Mouse (Mus musculus) urinary bladder, adult 2 months (tissue): ENCODE results near the gene Dpm2. TPM values are rescaled to one million over a fixed set of nuclear protein-coding genes. Genes with fewer than 3 reads are reported as not detected.

Experiments
- DNase-seq: peaks from one replicate; pipeline ENCODE4 v3.0.0; 2022; ENCODE audit warnings: low spot score
- polyA plus RNA-seq: library from polyadenylated mRNA; depleted of rRNA; stranded (reverse); fragments of >200 nt; gene quantifications from 2 replicates; pipeline ENCODE4 v1.2.3, GENCODE M21; 2012

Gene Dpm2
- polyA plus RNA-seq, 1 experiment: 117 TPM

DNA sequence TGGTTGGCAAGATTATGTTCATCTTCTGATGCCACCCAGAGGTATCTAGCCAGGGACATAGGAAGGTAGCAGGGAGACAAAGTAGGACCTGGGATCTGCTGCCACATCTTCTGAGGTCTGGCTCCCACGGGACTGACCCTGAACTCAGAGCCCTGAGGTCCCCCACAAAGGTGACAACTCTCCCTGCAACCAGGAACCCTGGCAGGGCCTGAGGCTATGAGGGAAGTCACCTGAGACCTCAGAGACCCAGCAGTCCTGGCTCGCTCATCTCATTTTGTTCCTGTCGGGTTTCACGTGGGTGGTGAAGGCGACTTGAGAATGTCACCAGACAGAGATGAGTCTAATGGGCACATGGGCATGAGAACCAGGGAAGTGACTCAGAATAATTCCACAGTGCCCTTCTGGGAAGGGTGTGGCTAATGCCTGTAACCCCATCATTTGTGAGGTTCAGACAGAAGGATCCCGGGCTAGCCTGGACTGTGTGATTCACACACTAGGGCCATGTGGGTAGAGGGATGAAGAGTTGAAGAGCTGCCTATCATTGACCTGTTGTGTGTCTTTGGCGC lies 14.6 kb downstream of the Dpm2 start:
- DNase-seq: no peak

DNA sequence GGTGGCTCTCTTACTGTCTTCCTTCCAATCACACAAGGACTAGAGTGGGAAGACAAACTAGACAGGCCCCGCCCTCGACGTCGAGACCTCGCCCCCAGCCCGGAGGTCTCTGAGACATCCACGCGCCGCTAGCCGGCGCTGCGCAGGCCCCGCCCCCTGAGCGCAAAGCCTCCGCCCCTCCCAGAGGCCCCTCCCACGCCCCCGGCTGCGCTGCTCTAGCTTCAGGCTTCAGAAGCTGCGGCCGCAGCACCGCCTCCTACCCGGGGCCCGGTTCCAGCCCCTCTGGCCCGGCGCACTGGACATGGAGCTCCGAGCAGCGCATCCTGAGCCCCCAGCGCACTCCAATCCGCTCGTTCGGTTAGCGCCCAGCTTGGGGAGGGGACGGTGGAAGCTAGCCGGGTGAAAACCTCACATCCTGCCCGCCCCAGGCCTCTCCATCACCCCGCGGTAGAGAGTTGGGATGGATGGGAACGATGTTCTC lies 16.3 kb downstream of the Dpm2 start, which contains the start of gene St6galnac4:
Gene St6galnac4, plus strand, starts transcription at position 225 of the 481 bp plus-strand sequence.
- DNase-seq: peak; percentile 62

DNA sequence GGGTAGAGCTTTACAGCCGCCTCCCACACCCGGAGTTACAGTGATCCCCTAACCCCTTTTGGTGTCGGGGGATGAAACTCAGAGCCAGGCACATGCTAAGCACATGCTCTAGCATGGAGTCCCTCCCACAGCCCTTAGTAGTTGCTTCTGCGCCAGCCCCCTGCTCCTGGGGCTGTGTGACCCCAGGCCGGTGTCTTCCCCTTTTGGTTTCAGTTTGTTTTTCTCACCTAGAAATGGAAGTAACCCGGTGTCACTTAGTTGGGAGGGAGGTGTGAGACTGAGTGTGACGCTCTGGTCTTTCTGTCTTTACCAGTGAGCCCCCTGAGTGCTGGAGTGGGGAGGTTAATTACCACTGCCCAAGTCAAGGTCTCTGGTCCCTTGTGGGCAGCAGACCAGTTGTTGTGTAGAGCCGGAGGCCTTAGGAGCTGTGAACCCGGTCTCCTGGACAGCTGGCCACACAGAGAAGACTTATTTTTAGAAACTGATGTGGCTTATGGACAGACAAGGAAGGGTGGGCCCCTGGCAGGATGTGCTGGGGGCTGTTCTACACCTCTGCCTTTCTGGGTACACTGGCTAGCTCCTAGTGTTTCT lies 17.2 kb downstream of the Dpm2 start:
- no peak for DNase-seq

DNA sequence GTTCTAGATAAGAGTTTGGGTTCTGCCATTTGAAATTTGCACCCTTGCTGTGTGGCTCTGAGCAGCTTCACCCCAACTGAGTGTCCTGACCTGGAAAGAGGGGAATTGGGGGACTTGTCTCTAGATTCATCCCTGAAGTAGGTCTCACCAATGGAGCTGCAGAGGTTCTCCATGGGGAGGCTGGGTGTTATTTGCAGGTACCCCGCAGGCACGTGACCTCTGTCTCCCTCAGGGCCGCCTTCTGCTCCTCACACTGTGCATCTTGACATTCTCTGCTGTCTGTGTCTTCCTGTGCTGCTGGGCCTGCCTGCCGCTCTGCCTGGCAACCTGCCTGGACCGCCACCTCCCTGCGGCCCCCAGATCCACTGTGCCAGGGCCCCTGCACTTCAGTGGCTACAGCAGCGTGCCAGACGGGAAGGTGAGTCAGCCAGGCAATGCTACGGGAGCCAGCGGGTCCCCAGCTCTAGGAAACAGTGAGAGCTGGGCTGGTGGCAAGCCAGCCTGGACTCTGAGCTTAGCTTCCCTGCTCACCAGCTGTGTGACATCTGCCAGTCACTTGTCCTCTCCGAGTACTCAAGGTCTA lies 18.6 kb downstream of the Dpm2 start:
- no peak for DNase-seq

DNA sequence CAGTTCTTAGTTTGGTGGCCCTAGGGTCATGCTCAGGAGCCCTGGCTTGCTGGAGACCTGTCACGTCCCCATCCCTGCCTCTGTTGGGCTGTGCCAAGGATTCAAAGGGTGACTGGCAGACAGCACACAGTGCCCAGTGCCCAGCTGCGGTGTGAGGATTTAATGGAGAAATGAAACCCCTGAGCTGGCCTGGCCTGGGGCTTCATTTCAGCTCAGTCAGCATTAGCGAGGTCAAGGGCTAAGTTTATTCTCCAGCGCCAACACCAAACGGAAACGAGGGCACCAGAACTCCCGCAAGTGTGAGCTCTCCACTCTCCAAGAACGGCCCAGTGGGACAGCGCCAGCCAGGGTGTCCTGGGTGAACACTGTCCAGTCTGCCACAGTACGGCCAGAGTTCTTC lies 19.6 kb downstream of the Dpm2 start:
- DNase-seq: no peak

DNA sequence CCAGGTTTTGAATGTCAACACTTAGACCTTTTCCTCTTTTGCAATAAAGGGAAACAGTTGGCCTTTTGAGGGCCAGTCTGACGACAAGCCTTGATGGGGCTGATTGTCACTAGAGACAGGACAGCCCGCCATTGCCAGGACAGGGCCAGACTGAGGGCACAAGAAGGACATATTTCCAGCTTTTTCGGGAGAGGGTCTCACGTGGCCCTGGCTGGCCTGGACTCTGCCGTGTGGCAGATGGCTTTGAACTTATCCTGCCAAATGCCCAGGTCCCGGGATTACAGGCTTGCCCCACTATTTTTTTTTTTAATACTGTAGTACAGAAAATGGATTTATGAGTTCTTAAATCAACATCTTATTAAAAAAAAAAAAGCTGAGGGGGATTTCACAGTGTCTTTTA lies 20.6 kb downstream of the Dpm2 start:
- no peak for DNase-seq

DNA sequence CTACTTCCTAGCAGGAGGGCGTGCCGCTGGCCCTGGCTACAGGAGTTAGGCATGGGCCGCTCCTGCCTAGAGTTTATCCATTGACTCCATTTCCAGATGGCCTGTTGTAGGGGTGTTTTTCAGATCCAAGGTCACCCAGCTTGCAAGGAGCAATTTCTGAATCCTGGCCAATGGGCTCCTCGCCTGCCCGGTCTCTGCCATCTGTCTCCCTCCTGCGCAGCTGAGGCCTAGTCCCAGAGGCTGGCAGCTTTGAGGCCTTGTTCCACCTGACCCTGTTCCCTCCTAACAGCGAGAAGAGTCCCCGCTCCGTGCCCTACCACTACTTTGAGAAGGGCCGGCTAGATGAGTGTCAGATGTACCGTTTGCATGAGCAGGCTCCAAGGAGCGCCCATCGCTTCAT lies 26.1 kb downstream of the Dpm2 start:
- no peak for DNase-seq

DNA sequence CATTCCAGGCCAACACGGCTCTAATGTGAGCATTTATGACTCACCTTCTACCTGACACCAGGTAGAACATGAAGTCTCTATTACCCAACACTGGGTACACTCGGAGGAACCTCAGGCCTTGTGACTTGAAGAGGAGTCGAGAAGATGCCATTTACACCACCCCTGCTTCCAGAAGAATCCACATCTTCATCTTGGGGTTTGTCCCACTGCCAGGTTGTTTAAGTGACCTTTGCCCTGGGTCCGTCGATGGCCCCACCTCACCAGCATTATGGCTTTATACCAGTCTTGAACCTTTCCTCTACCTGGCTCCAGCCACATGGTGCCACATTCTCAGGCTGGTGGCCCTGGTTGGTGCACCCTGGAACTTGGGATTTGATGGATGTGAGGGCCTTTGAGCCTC lies 26.6 kb downstream of the Dpm2 start:
- no peak for DNase-seq

DNA sequence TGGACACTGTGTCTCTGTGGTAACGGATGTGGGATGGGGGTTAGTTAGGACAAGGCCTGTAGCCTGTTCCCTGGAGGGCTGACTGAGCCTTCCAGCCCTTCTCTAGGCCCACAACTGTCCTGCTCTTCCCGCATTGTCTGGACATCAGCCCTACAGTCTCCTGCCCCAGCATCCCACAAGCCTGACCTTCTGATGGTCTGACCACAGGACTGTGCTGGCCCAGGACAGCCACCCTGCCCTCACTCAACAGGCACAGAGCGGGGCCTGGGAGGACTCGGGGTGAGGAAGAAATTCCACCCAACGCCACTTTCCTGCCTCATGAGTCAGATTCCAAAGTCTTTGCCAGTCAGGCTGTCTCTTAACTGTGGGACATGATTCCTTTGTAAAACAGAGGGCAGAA lies 27.0 kb downstream of the Dpm2 start:
- DNase-seq: no peak

DNA sequence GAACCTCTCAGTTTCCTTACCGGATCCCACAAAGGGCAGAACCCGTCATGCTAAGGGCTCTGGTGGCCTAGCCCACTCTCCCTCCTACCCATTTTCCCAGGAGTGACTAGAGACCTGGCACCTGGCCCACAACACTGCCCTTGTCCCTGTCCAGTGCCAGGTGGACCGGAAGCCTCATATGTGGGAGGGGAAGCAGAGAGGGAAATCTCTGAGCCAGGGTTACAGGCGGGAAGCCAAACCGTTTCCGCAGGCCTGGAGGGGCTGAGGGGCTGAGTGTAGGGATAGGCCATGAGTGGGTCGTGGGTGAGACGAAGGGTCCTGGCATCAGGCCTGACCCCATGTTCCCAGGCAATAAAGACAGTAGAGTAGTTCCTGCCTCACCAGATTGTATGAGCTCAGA lies 27.8 kb downstream of the Dpm2 start:
- DNase-seq: no peak

DNA sequence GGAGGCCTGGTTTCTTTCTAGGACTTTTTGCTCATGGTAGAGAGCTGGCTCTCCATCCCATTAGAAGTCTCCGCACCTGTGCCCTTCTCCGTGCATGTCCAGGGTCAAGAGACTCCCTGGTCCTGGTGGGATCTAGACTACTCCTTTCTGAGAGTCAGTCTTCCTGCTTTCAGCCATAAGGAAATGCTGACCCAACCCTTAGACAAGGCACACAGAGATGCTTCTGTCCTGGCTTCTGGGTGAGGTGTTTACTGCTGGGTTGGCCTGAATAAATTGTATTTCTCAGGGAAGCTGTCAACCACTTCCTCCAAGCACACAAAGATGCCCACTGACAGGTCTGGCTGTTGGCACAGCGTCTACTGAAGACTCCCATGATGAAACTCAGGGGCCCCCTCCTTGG lies 28.8 kb downstream of the Dpm2 start, which contains the start of gene St6galnac6:
Gene St6galnac6, plus strand, starts transcription at position 301 of the 400 bp plus-strand sequence.
- no peak for DNase-seq

DNA sequence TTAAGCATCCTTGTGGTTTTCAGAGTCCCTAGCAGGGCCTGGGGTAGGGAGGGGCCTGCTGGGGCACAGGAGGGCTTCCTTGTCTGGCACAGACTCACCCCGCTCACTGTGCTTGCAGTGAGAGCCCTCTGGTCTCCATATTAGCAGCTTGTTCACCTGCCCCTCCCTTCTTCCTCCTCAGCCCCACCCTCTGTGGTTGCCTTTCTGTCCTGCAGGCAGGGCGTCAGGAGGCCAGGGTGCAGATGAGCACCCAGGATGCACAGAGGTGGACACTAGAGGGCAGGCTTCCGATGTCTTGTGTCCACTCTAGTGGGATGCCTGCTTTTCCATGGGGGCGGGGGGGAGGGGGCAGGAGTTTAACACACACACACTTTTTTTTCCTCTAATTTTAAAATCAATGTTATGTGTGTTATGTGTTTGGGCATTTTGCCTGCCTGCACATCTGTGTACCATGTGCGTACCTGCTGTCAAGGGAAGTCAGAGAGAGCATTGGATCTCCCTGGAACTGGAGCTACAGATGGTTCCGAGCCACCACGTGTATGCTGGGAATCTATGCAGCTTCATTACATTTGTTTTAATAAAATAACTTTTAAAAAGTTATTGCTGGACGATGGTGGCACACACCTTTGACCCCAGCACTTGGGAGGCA lies 30.9 kb downstream of the Dpm2 start:
- no peak for DNase-seq

DNA sequence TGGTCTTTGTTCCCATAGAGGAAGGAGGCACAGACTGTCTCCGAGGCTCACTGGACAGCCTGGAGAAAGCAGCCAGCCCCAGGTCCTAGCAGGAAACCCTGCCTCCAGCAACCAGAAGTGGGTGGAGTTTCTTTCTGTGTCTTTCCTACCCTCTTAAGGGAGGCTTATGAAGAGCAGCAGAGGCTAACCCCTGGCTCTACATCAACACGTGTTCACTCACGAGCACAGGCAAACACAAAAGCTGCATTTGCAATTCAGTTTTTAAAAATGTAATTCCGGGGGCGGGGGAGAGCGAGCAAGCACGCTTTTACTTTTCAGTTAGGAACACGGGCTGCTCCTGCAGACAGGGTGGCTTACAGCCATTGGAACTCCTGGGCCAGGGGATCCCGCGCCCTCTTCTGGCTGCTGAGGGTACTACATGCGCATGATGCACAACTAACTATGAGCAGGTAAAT lies 32.0 kb downstream of the Dpm2 start:
- DNase-seq: peak; percentile 80

DNA sequence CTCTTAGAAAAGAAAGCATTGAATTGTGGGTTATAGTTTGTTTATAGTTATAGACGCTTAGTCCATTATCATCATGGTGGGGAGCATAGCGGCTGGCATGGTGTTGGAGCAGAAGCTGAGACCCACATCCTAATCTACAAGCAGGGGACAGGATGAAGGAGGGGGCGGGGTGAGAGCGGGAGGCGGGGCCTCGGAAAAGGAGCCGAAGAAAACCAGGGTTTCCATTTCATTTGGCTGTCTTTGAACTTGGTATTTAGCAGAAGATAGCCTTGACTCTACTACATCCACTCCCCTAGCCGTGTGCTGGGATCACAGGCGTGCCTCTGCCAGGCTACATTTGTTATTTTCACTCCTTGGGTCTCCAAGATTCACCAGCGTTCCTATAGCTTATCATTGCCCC lies 34.0 kb downstream of the Dpm2 start:
- no peak for DNase-seq

DNA sequence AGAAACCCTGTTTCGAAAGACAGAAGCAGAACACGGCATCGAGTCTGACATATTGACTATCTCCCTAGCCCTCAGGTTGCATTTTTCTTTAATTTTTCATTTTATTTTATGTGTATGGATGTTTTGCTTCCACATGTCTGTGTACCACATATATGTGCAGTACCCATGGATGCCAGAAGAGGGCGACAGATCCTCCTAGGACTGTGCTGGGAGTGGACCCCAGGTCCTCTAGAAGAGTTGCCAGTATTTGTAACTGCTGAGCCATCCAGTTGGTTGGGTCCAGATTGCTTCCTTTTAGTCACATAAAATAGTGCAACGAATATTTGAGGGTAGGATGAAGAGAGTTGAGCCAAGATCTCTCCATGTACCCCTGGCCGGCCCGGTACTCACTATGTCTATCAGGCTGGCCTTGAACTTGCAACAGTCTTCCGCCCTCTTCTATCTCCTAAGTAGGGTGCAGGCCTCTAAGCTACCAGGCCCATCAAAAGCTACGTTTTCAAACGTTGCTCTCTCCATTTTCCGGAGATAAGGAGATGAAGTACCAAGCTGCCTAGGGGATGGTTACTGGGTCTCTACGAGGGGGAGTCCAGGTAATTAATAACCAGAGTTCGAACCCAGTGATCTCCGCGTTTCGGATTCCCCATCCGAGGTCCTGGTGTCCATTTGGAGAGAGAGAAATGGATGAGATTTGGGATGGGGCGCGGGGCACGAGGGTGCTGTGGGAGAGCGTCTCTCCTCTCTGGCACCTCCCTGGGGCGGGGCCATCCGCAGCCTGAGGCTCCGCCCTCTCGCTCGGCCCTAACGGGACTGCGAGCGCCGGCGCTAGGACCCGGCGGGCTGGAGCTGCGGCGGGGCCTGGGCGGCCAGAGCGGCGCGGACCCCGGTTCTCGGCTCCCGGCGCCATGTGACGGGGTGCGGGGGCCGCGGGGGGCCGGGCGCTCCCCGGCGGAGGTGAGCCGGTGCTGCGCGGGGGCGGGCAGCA lies 35.8 kb downstream of the Dpm2 start:
- DNase-seq: peak; percentile 64

DNA sequence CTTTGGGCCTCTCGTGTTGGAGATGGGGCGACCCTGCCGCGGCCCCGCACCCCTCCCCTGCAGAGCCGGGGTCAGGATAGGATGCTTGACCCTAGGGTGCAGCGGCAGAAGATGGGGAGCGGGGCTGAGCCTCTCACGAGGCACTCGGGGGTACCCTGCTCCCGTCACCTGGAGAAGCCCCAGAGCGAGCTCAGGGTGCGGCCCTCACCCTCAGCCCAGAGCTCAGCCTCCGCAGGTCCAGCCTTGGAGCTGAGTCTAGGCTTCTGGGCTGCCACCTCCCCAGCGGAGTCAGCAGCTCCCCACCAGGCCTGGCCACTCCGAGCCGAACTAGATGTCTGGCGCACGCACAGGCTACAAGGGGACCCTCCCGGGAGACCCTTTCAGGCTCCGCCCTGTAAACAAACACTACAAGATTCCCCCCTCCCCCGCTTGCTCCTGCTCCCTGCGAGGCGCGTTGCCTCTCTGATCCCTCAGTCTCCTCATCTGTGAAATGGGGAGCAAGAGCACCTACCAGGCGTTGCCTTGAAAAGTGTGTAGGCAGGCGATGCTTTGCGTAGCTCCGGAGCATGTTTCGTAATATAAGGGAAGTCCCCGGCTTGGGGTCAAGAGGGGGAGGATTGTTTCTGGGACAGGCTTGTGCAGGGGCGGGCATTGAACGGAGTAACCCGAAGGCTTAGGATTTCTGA lies 36.7 kb downstream of the Dpm2 start:
- DNase-seq: peak; percentile 41

DNA sequence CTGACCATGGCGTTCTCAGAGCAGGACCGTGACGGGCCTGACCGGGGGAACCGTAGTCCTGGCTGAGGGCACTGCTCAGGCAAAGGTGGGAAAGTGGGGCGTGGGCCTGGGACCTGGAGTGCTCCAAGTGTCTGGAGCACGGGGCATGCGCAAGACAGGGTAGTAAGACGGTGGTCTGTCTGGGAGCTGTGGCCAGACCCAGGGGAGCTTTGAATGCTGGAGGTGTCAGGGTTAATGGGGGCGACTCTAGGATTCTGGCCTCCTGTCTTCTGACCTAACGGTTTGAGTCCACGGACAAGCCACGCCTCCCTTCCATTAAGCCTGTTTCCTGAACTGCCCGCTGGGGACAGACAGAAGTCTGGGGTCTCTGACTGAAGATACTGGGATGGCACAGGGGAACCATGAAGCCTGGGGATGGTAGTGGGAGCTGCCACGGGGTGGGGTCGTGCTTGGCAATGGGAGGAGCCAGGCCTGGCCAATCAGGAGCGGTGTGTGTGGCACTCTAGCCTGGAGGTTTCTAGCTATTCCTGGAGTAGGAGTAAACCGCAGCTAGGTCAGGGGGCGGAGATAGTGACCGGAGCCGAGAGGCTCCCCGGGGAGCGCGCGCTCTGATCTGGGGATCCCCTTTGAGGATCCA lies 37.6 kb downstream of the Dpm2 start:
- DNase-seq: peak; percentile 54

DNA sequence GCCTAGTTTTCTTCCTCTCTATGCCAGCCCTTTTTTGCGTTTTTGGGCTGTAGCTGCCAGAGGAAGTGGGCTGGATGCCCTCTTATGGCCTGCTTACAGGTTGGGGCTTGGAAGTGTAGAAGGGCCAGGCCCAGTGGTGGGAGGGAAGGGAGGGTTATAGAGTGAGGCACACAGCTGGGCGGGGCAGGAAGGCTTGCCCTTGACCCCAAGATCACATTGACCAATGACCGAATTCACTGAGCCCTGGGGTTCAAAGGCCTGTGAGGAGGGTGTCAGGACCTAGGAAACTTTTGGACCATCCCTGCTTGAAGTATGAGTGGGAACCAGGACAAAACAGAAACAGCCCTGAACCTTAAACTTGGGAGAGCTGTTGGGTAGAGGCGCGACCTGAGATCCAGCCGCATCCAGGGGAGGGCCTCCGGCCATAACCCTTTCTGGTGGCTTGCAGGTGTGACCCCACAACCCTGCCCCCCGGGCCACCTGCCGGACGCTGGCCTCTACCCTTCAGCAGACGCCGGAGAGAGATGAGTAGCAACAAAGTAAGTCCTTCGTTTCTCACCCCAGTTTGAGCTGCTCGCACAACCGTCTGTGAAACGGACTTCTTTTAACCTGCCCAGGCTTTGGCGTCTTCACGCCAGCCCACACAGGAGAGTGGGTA lies 38.2 kb downstream of the Dpm2 start:
- DNase-seq: no peak

DNA sequence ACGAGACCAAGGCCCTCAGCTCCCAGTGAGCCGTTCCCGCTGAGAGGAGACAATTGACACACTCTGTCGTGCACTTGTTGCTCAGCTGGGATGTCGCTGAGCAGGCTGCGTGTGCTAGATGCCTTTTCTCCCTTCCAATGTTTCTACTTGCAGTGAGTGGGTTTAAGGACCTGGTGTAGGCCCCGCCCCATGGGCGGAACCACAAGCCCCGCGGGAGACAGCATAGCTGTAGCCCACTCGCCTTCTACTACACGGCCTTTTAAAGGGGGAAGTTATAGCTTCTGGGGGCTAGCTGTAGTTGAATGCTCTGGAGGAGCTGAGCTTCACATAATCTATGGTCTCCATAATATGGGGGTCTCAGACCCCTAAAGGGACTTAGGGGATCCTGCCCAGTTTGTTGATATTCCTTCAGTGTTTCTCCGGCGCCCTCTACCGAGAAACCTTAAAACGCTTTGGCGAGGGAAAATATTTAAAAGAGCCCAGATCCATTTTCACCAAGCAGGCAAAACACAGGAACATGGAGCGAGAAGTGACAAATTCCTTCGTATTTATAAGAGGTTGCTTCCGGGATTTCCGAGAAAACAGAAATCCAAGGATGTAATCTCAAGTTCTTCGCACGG lies 40.1 kb downstream of the Dpm2 start:
- no peak for DNase-seq
